Mouse (Mus musculus) cerebellum, adult 2 months (tissue): ENCODE results near the gene Pgghg. TPM values are rescaled to one million over a fixed set of nuclear protein-coding genes. Genes with fewer than 3 reads are reported as not detected.

Source experiments
- DNase-seq, 2 experiments: peaks; one replicate each; pipeline ENCODE4 v3.0.0; 2021
- H3K27ac ChIP-seq: fragments of 200-500 bp; 2 replicates; pipeline ENCODE4 v1.5.1; 2012; ENCODE audit warnings: low read length, control low read depth, inconsistent platforms; ENCODE audit not compliant: insufficient read depth
- H3K27me3 ChIP-seq: fragments of 200-500 bp; 2 replicates; pipeline ENCODE4 v1.6.1; 2012; ENCODE audit warnings: inconsistent platforms, mild to moderate bottlenecking, low read length, moderate library complexity; ENCODE audit not compliant: control insufficient read depth, insufficient read depth
- H3K4me1 ChIP-seq: fragments of 200-500 bp; 2 replicates; pipeline ENCODE4 v1.6.1; 2011; ENCODE audit warnings: low read length; ENCODE audit not compliant: control insufficient read depth, insufficient read depth
- H3K4me3 ChIP-seq: fragments of 200-500 bp; replicated peaks from 2 replicates; pipeline ENCODE3; 2011; ENCODE audit warnings: mild to moderate bottlenecking, low read depth, low read length, control low read depth; ENCODE audit not compliant: insufficient read depth
- CTCF ChIP-seq: fragments of 200-500 bp; IDR thresholded peaks from 2 replicates; pipeline ENCODE4 v1.5.1; 2011; ENCODE audit warnings: low read depth, mild to moderate bottlenecking, control low read depth, low read length, moderate library complexity, borderline replicate concordance; ENCODE audit not compliant: insufficient read depth
- POLR2A ChIP-seq: fragments of 200-500 bp; IDR thresholded peaks from 2 replicates; pipeline ENCODE4 v1.6.1; 2011; ENCODE audit warnings: low read length, control low read depth, borderline replicate concordance; ENCODE audit not compliant: insufficient read depth
- WGBS: fragments of 180-500 bp; shearing (Covaris S2); methylation state at CpG from one replicate; pipeline ENCODE4 v1.1.7; 2018; 5-methylcytosine and 5-hydroxymethylcytosine counted together
- polyA plus RNA-seq: library from polyadenylated mRNA; depleted of rRNA; stranded (reverse); fragments of >200 nt; gene quantifications from 2 replicates; pipeline ENCODE4 v1.2.3, GENCODE M21; 2012

Gene Pgghg
- polyA plus RNA-seq, 1 experiment, result 5.6 TPM

- H3K27me3 ChIP-seq, result no peaks in the 10 kb centered on the region
- 0 out of 2 replicates have a peak, but pooled peaks cover 2% of the 10 kb centered on the region for H3K4me1 ChIP-seq
- H3K27ac ChIP-seq, result no peak overlapping the region
- no peak for DNase-seq
- no peak overlapping the region for H3K4me3 ChIP-seq
- WGBS, result 87% methylated on average over 2 of the region's 2 CpGs
- TF ChIP-seq CTCF, result no peak
- no peak for TF ChIP-seq POLR2A
These were observed 35.5 kb upstream of the Pgghg start for GRCm38 (mm10) chr7:140905642-140906081.

- H3K4me3 ChIP-seq, result no peak overlapping the region
- H3K4me1 ChIP-seq, result 0 out of 2 replicates have a peak, but pooled peaks cover 2% of the 10 kb centered on the region
- TF ChIP-seq CTCF (no peak), POLR2A (no peak)
- 84% methylated on average over 13 of the region's 13 CpGs for WGBS
- no peak overlapping the region for H3K27ac ChIP-seq
- DNase-seq, result no peak
- no peaks in the 10 kb centered on the region for H3K27me3 ChIP-seq
These were observed 34.1 kb upstream of the Pgghg start for GRCm38 (mm10) chr7:140907131-140907530.

DNA sequence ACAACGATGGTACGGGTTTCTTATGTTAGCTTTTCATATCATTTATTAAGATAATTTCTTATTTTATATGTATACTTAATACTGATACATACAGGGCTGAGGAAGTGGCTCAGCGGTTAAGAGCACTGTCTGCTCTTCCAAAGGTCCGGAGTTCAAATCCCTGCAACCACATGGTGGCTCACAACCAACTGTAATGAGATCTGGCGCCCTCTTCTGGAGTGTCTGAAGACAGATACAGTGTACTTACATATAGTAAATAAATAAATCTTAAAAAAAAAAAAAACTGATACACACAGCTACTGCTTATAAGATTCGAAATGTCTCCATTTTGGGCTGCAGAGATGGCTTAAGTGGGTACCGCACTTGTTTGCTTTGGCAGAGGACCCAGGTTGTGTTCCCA, 33.5 kb upstream of the Pgghg start:
- WGBS, result 86% methylated on average over 7 of the region's 7 CpGs
- Histone ChIP-seq H3K4me3 (no peak overlapping the region), H3K27ac (no peak overlapping the region), H3K4me1 (0 out of 2 replicates have a peak, but pooled peaks cover 2% of the 10 kb centered on the region), H3K27me3 (no peaks in the 10 kb centered on the region)
- no peak for DNase-seq
- TF ChIP-seq POLR2A (no peak), CTCF (no peak)

DNA sequence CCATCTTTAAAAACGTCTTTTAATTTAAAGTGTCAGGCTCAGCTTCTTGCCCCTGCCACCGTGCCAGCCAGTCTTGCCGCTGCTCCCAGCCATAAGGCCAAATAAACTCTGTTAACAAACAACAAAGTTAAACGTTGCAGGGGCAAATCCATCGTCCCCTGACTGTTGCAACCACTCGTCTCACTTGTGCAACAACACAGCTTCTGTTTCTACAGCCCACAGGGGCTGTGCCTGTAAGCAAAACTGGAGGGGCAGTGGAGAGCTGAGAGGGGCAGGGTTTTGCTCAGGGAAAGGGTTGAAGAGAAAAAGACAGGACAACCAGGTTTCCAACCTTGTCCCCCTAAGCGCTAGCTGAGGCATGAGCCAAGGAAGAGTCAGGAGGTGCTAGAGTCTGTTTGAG, 33.0 kb upstream of the Pgghg start:
- TF ChIP-seq POLR2A (no peak), CTCF (no peak)

GRCm38 (mm10) chr7:140908634-140909107, 32.5 kb upstream of the Pgghg start:
- DNase-seq, result peak; percentile 63 to 76
- peak; percentile 83 for TF ChIP-seq CTCF
- no peak for TF ChIP-seq POLR2A
- Histone ChIP-seq H3K4me1 (0 out of 2 replicates have a peak, but pooled peaks cover 2% of the 10 kb centered on the region), H3K4me3 (peak overlapping the region; percentile 48), H3K27ac (no peak overlapping the region), H3K27me3 (no peaks in the 10 kb centered on the region)
- WGBS, result 2% methylated on average over 19 of the region's 19 CpGs

More for the DNA sequence above, 33.0 kb upstream of the Pgghg start:
- Histone ChIP-seq H3K4me3 (no peak overlapping the region), H3K4me1 (0 out of 2 replicates have a peak, but pooled peaks cover 2% of the 10 kb centered on the region), H3K27me3 (no peaks in the 10 kb centered on the region), H3K27ac (no peak overlapping the region)
- DNase-seq, result no peak
- WGBS, result 61% methylated on average over 7 of the region's 7 CpGs

- no peak for TF ChIP-seq CTCF
- no peak for TF ChIP-seq POLR2A
- Histone ChIP-seq H3K4me1 (0 out of 2 replicates have a peak, but pooled peaks cover 2% of the 10 kb centered on the region), H3K27me3 (no peaks in the 10 kb centered on the region), H3K27ac (no peak overlapping the region), H3K4me3 (no peak overlapping the region)
- WGBS, result 60% methylated on average over 3 of the region's 3 CpGs
- DNase-seq, result no peak
These were observed 28.9 kb upstream of the Pgghg start for GRCm38 (mm10) chr7:140912293-140912692.

GRCm38 (mm10) chr7:140912846-140913482, 28.2 kb upstream of the Pgghg start:
- WGBS, result 76% methylated on average over 5 of the region's 5 CpGs
- no peak overlapping the region for H3K4me3 ChIP-seq
- no peaks in the 10 kb centered on the region for H3K27me3 ChIP-seq
- H3K27ac ChIP-seq, result no peak overlapping the region
- TF ChIP-seq CTCF, result no peak
- DNase-seq, result no peak
- 0 out of 2 replicates have a peak, but pooled peaks cover 2% of the 10 kb centered on the region for H3K4me1 ChIP-seq
